9 mouse cellular contexts compared by ENCODE assay signal in the genomic region with DNA sequence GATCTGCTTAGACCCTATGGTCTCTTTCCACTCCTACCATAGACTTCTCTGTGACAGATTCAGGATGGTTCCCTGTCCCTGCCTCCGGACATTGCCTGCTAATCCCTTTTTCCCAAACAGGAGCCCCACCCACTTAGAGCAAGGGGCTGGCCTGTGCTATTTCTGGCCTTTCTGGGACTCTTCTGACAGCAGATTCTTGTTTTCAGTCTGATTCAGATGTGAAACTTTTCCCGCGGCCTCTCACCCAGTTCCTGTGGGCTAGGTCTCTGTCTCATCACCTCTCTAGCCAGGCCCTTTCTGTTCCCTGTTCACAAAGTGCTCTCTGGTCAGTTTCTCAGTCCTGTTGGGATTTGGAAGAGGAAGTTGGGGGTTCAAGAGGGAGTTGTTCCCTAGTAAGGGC. TPM values are rescaled to one million over a fixed set of nuclear protein-coding genes. Genes with fewer than 3 reads are reported as not detected.
A peak's percentile ranks its signal among the peaks of the same experiment; 100 is the strongest.
DNase-seq lines count a peak whose midpoint lies in the region; ATAC-seq lines count a peak whose summit lies in the region.
"Had no signal": no experiment of that assay in that cellular context is flagged by ENCODE, and none has a peak within 500 bp of the region (broad histone marks: within the 10 kb centered on the region; RNA-seq: fewer than 3 reads in every experiment).

No protein-coding gene starts in this region.

- H3K36me3 ChIP-seq in embryonic facial prominence, embryonic 12.5 days = no peaks in the 10 kb centered on the region
- H3K36me3 ChIP-seq in heart, embryonic 16.5 days (ENCODE audit: control insufficient read depth, insufficient read depth) = no peaks in the 10 kb centered on the region

- no peak overlapping the region for H3K4me3 ChIP-seq in embryonic facial prominence, embryonic 12.5 days
- H3K4me3 ChIP-seq in heart, embryonic 16.5 days (ENCODE audit: low read length) = 0 out of 2 replicates have a peak overlapping the region, but pooled peaks have one; percentile 0
- H3K4me3 ChIP-seq: megakaryocyte, embryonic 14.5 days had no signal

- peak; percentile 45 for DNase-seq in Muller cell, postnatal 12 days (ENCODE audit: inconsistent ontology term)
- DNase-seq in lung, postnatal 36 days = peak; percentile 9
- no peak for DNase-seq in B cell, adult 2 months
- DNase-seq in frontal cortex, postnatal 14 days (ENCODE audit: low spot score in 2 of 2) = no peak
- DNase-seq in T-cell, adult 2 months (ENCODE audit: low spot score) = no peak
- no peak for DNase-seq in layer of hippocampus, postnatal 14 days (ENCODE audit: low spot score in 2 of 2)

- no peak for ATAC-seq in embryonic facial prominence, embryonic 12.5 days (ENCODE audit: insufficient number of reproducible peaks, insufficient read depth, low FRiP score, low TSS enrichment)
- 0 out of 2 replicates have a peak, but pooled peaks have one; percentile 15 for ATAC-seq in heart, embryonic 16.5 days (replicated peaks; ENCODE audit: extremely low read depth, insufficient read depth, low FRiP score)

- no peak overlapping the region for H3K27ac ChIP-seq in embryonic facial prominence, embryonic 12.5 days
- peak overlapping the region; percentile 2 for H3K27ac ChIP-seq in heart, embryonic 16.5 days (ENCODE audit: low read length)

- no peak overlapping the region for H3K9ac ChIP-seq in embryonic facial prominence, embryonic 12.5 days
- no peak overlapping the region for H3K9ac ChIP-seq in heart, embryonic 16.5 days (ENCODE audit: low read length)

- peaks cover 20% of the 10 kb centered on the region for H3K4me1 ChIP-seq in embryonic facial prominence, embryonic 12.5 days
- H3K4me1 ChIP-seq in heart, embryonic 16.5 days (ENCODE audit: control insufficient read depth, insufficient read depth, low read length) = peaks cover 9% of the 10 kb centered on the region

- H3K27me3 ChIP-seq in embryonic facial prominence, embryonic 12.5 days = 0 out of 2 replicates have a peak, but pooled peaks cover 4% of the 10 kb centered on the region
- H3K27me3 ChIP-seq in heart, embryonic 16.5 days (ENCODE audit: control insufficient read depth, insufficient read depth, low read length) = no peaks in the 10 kb centered on the region

- 30% methylated on average over 3 of the region's 3 CpGs for WGBS in embryonic facial prominence, embryonic 12.5 days
- 27% methylated on average over 3 of the region's 3 CpGs for WGBS in heart, embryonic 16.5 days

- H3K9me3 ChIP-seq in embryonic facial prominence, embryonic 12.5 days = no peaks in the 10 kb centered on the region
- H3K9me3 ChIP-seq in heart, embryonic 16.5 days (replicated peaks; ENCODE audit: control insufficient read depth, low read length) = no peaks in the 10 kb centered on the region
- H3K9me3 ChIP-seq: megakaryocyte, embryonic 14.5 days had no signal

- H3K4me2 ChIP-seq in embryonic facial prominence, embryonic 12.5 days (replicated peaks) = peak overlapping the region; percentile 53
- peak overlapping the region; percentile 77 for H3K4me2 ChIP-seq in heart, embryonic 16.5 days (ENCODE audit: low read depth, low read length)

RNA-seq across cellular contexts. Expression of a gene that starts 12.1 kb away (rescaled TPM):
- polyA plus RNA-seq in embryonic facial prominence, embryonic 12.5 days (2016; fragmentation: Nextera tagmentation; extraction: Ambion mirVana) = 8.2 and 9.1 TPM in 2 replicates
- polyA plus RNA-seq in heart, embryonic 16.5 days (2015; fragmentation: Nextera tagmentation; extraction: Ambion mirVana) = 2.4 and 2.8 TPM in 2 replicates
- total RNA-seq in layer of hippocampus, postnatal 14 days (2021) = 10 to 100 TPM; 55.7 to 63.7 TPM

RNA-seq across cellular contexts. Expression of a gene that starts 22.9 kb away (rescaled TPM):
- 21.1 and 22.6 TPM in 2 replicates for polyA plus RNA-seq in embryonic facial prominence, embryonic 12.5 days (2016; fragmentation: Nextera tagmentation; extraction: Ambion mirVana)
- polyA plus RNA-seq in heart, embryonic 16.5 days (2015; fragmentation: Nextera tagmentation; extraction: Ambion mirVana) = 52.7 and 58.6 TPM in 2 replicates
- 100 to 1,000 TPM; 121 to 126 TPM for total RNA-seq in layer of hippocampus, postnatal 14 days (2021)

RNA-seq across cellular contexts. Expression of a gene that starts 50.0 kb away (rescaled TPM):
- polyA plus RNA-seq in embryonic facial prominence, embryonic 12.5 days (2016; fragmentation: Nextera tagmentation; extraction: Ambion mirVana) = not detected in 2 replicates
- not detected in 2 replicates for polyA plus RNA-seq in heart, embryonic 16.5 days (2015; fragmentation: Nextera tagmentation; extraction: Ambion mirVana)
- 1 to 10 TPM; 1.9 to 2.7 TPM for total RNA-seq in layer of hippocampus, postnatal 14 days (2021)

Comparison
In these comparisons a context has a peak if more than half of its experiments do, and no peak if none do; other contexts are left out.
1. DNase-seq: peak in Muller cell, postnatal 12 days (single experiment) and lung, postnatal 36 days (single experiment); none in B cell, adult 2 months (0 of 2), frontal cortex, postnatal 14 days (0 of 2), T-cell, adult 2 months (single experiment) and layer of hippocampus, postnatal 14 days (0 of 2).